Mouse (Mus musculus): ENCODE results near the gene Jazf1.

GRCm38 (mm10) chr6:52860713-52861112, 207.7 kb downstream of the Jazf1 start:
- TF ChIP-seq GATA1 (IDR thresholded peaks at IDR 0.05; ENCODE audit: borderline replicate concordance, low read length) (no peak), FLI1 (IDR thresholded peaks at IDR 0.05; ENCODE audit: low read length) (no peak)

All from megakaryocyte, embryonic 14.5 days (primary cell).